ENCODE assay signal across 12 mouse cellular contexts in the genomic region with DNA sequence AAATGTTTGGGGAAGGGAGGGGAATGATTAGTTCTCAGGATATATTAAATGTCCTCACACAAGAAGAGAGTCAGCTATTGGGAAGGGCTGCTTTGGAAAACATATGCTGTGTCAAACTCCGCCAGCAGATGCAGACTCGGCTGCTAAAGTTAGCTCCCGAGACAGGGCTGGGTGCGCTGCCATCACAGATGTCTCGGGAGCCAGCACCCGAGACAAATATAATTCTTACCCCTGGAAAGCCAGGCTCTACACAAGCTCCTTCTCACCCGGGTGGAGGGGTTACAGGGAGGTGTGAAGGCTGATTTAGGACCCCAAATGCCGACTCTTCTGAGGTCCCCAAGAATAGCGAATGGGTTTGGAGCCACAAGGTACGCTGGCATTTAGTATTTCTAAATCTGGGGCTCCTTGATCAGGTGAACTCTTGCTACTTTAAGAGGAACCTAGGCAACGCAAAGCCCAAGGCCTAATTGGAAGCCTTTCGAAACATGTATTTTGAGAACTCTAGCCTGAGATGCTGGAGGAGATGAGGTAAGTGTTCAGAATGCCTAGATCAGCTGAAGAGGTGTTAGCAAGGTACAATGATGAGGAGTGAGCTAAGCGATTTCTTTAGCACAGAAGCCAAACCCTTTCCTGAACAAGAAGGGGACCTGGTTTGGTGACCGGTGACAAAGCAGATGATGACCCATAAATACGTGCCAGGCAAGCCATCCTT.
DNase-seq lines count a peak whose midpoint lies in the region; ATAC-seq and TF ChIP-seq lines count a peak whose summit lies in the region.
"Had no signal": no experiment of that assay in that cellular context is flagged by ENCODE, and none has a peak within 500 bp of the region (broad histone marks: within the 10 kb centered on the region; RNA-seq: fewer than 3 reads in every experiment).

No protein-coding gene starts in this region.

- no peaks in the 10 kb centered on the region for H3K4me1 ChIP-seq in forebrain, embryonic 15.5 days
- no peaks in the 10 kb centered on the region for H3K4me1 ChIP-seq in forebrain, embryonic 11.5 days (replicated peaks; ENCODE audit: control insufficient read depth, insufficient read depth, low read length)
- no peaks in the 10 kb centered on the region for H3K4me1 ChIP-seq in hindbrain, embryonic 12.5 days

- no peak overlapping the region for H3K4me2 ChIP-seq in forebrain, embryonic 15.5 days (replicated peaks)
- H3K4me2 ChIP-seq in forebrain, embryonic 11.5 days (ENCODE audit: low read depth, low read length, severe bottlenecking) = no peak overlapping the region
- no peak overlapping the region for H3K4me2 ChIP-seq in hindbrain, embryonic 12.5 days (replicated peaks)

- no peaks in the 10 kb centered on the region for H3K36me3 ChIP-seq in forebrain, embryonic 15.5 days
- H3K36me3 ChIP-seq in forebrain, embryonic 11.5 days (ENCODE audit: control insufficient read depth, insufficient read depth, low read length) = no peaks in the 10 kb centered on the region
- no peaks in the 10 kb centered on the region for H3K36me3 ChIP-seq in hindbrain, embryonic 12.5 days

- DNase-seq in forebrain, embryonic 11.5 days (ENCODE audit: low spot score) = no peak
- peak; percentile 41 for DNase-seq in brain, embryonic 14.5 days (ENCODE audit: low read depth)
- DNase-seq in layer of hippocampus, adult 2 months (ENCODE audit: low spot score in 2 of 2) = peak; percentile 51 to 54
- DNase-seq in left cerebral cortex, postnatal 25 days (ENCODE audit: low spot score in 2 of 2) = peak; percentile 70 to 91
- no peak for DNase-seq in cerebellum, postnatal 14 days
- DNase-seq in adrenal gland, adult 18-20 months (ENCODE audit: low spot score in 2 of 2) = no peak
- DNase-seq: lung, adult 2 months; thymus, postnatal 14 days had no signal

- no peaks in the 10 kb centered on the region for H3K27me3 ChIP-seq in forebrain, embryonic 15.5 days
- H3K27me3 ChIP-seq in forebrain, embryonic 11.5 days (ENCODE audit: control insufficient read depth, insufficient read depth, low read length) = no peaks in the 10 kb centered on the region
- no peaks in the 10 kb centered on the region for H3K27me3 ChIP-seq in hindbrain, embryonic 12.5 days

- no peak overlapping the region for H3K4me3 ChIP-seq in forebrain, embryonic 15.5 days
- H3K4me3 ChIP-seq in forebrain, embryonic 11.5 days (ENCODE audit: low read depth, low read length) = no peak overlapping the region
- no peak overlapping the region for H3K4me3 ChIP-seq in layer of hippocampus, adult 2 months
- H3K4me3 ChIP-seq in hindbrain, embryonic 12.5 days = no peak overlapping the region
- H3K4me3 ChIP-seq: heart, adult 2 months had no signal

- peak; percentile 55; the same call in 1 of the 2 replicates for ATAC-seq in forebrain, embryonic 15.5 days (replicated peaks)
- ATAC-seq in forebrain, embryonic 11.5 days (replicated peaks; ENCODE audit: low FRiP score) = no peak
- ATAC-seq in hindbrain, embryonic 12.5 days (ENCODE audit: low FRiP score) = no peak
- ATAC-seq: hindbrain, postnatal 0 days had no signal

- WGBS in forebrain, embryonic 15.5 days = 78% methylated on average over 15 of the region's 15 CpGs
- 89% methylated on average over 15 of the region's 15 CpGs for WGBS in forebrain, embryonic 11.5 days
- WGBS in hindbrain, embryonic 12.5 days = 83% methylated on average over 15 of the region's 15 CpGs

- no peak overlapping the region for H3K27ac ChIP-seq in forebrain, embryonic 15.5 days (replicated peaks)
- H3K27ac ChIP-seq in forebrain, embryonic 11.5 days (ENCODE audit: low read depth, low read length) = no peak overlapping the region
- peak overlapping the region; percentile 43; the same call in 1 of the 2 replicates for H3K27ac ChIP-seq in layer of hippocampus, adult 2 months
- no peak overlapping the region for H3K27ac ChIP-seq in hindbrain, embryonic 12.5 days
- H3K27ac ChIP-seq: heart, adult 2 months; hindbrain, postnatal 0 days had no signal

- no peak for TF ChIP-seq POLR2A in brain, embryonic 14.5 days (IDR thresholded peaks at IDR 0.05; ENCODE audit: borderline replicate concordance, extremely low read depth, insufficient read depth, insufficient read length, poor library complexity, severe bottlenecking)

- no peaks in the 10 kb centered on the region for H3K9me3 ChIP-seq in forebrain, embryonic 15.5 days
- H3K9me3 ChIP-seq in forebrain, embryonic 11.5 days (ENCODE audit: control insufficient read depth, low read length) = no peaks in the 10 kb centered on the region
- H3K9me3 ChIP-seq in hindbrain, embryonic 12.5 days (replicated peaks) = no peaks in the 10 kb centered on the region

- no peak for TF ChIP-seq CTCF in brain, embryonic 14.5 days (IDR thresholded peaks at IDR 0.05; ENCODE audit: borderline replicate concordance, extremely low read depth, insufficient read depth, insufficient read length)
- TF ChIP-seq CTCF in layer of hippocampus, adult 2 months (conservative IDR thresholded peaks at IDR 0.05) = no peak

- intact Hi-C loops in left cerebral cortex, postnatal 25 days (cut with DNase I) = loop anchor here (5.0 kb wide), 1 partner anchor 37 kb away; no protein-coding TSS in a partner anchor

- no peak overlapping the region for H3K9ac ChIP-seq in forebrain, embryonic 15.5 days (replicated peaks)
- no peak overlapping the region for H3K9ac ChIP-seq in forebrain, embryonic 11.5 days (ENCODE audit: low read length)
- H3K9ac ChIP-seq in hindbrain, embryonic 12.5 days = no peak overlapping the region

Comparison
In these comparisons a context has a peak if more than half of its experiments do, and no peak if none do; other contexts are left out.
1. DNase-seq: peak in brain, embryonic 14.5 days (single experiment), layer of hippocampus, adult 2 months (2 of 2) and left cerebral cortex, postnatal 25 days (2 of 2); none in forebrain, embryonic 11.5 days (single experiment), cerebellum, postnatal 14 days (0 of 2) and adrenal gland, adult 18-20 months (0 of 2).